Mouse (Mus musculus): Measurements from ENCODE around the gene Spn. TPM values are rescaled to one million over a fixed set of nuclear protein-coding genes. Genes with fewer than 3 reads are reported as not detected.

Spn gene
- polyA plus RNA-seq, 1 experiment = 3.7 TPM

- no peak for DNase-seq (ENCODE audit: low read depth, low spot score)
- 85% methylated on average over 4 of the region's 4 CpGs for WGBS
Observed at GRCm38 (mm10) chr7:127142666-127143065, 5.0 kb upstream of the Spn start.

- 46% methylated on average over 2 of the region's 2 CpGs for WGBS
- DNase-seq (ENCODE audit: low read depth, low spot score) = no peak
Observed at GRCm38 (mm10) chr7:127142214-127142613, 4.6 kb upstream of the Spn start.

- 50% methylated on average over 7 of the region's 7 CpGs for WGBS
- DNase-seq (ENCODE audit: low read depth, low spot score) = no peak
Observed at GRCm38 (mm10) chr7:127140623-127141404, 3.2 kb upstream of the Spn start.

GRCm38 (mm10) chr7:127139562-127139961, 1.9 kb upstream of the Spn start:
- DNase-seq (ENCODE audit: low read depth, low spot score) = no peak
- 50% methylated on average over 5 of the region's 5 CpGs for WGBS

- WGBS = 86% methylated on average over 7 of the region's 7 CpGs
- no peak for DNase-seq (ENCODE audit: low read depth, low spot score)
Observed at GRCm38 (mm10) chr7:127139100-127139499, 1.5 kb upstream of the Spn start.

GRCm38 (mm10) chr7:127136181-127137071, 1.2 kb downstream of the Spn start:
- WGBS = 79% methylated on average over 22 of the region's 22 CpGs
- DNase-seq (ENCODE audit: low read depth, low spot score) = no peak

GRCm38 (mm10) chr7:127134821-127135447, 2.7 kb downstream of the Spn start:
- 58% methylated on average over 11 of the region's 11 CpGs for whole genome bisulfite sequencing
- DNase-seq (ENCODE audit: low read depth, low spot score) = no peak

GRCm38 (mm10) chr7:127133125-127133524, 4.5 kb downstream of the Spn start:
- 66% methylated on average over 5 of the region's 5 CpGs for WGBS
- DNase-seq (ENCODE audit: low read depth, low spot score) = no peak

GRCm38 (mm10) chr7:127129638-127130037, 8.0 kb downstream of the Spn start:
- DNase-seq (ENCODE audit: low read depth, low spot score) = no peak
- WGBS = 1% methylated on average over 4 of the region's 4 CpGs

GRCm38 (mm10) chr7:127121911-127122270, 15.7 kb downstream of the Spn start, which contains the start of gene Qprt:
Gene Qprt (minus strand): TSS chr7:127122226.
- no peak for DNase-seq (ENCODE audit: low read depth, low spot score)
- 56% methylated on average over 7 of the region's 7 CpGs for WGBS

- no peak for DNase-seq (ENCODE audit: low read depth, low spot score)
- WGBS = 46% methylated on average over 21 of the region's 21 CpGs
Observed at GRCm38 (mm10) chr7:127121061-127121910, 16.3 kb downstream of the Spn start.

GRCm38 (mm10) chr7:127118671-127119445, 18.8 kb downstream of the Spn start:
- 63% methylated on average over 14 of the region's 14 CpGs for WGBS
- no peak for DNase-seq (ENCODE audit: low read depth, low spot score)

- 8% methylated on average over 5 of the region's 5 CpGs for WGBS
- DNase-seq (ENCODE audit: low read depth, low spot score) = peak; percentile 76
Observed at GRCm38 (mm10) chr7:127117948-127118347, 19.7 kb downstream of the Spn start.

- no peak for DNase-seq (ENCODE audit: low read depth, low spot score)
- WGBS = 73% methylated on average over 11 of the region's 11 CpGs
Observed at GRCm38 (mm10) chr7:127116331-127116935, 21.2 kb downstream of the Spn start.

GRCm38 (mm10) chr7:127114920-127115319, 22.7 kb downstream of the Spn start:
- no peak for DNase-seq (ENCODE audit: low read depth, low spot score)
- WGBS = 84% methylated on average over 11 of the region's 11 CpGs

- DNase-seq (ENCODE audit: low read depth, low spot score) = no peak
- 16% methylated on average over 12 of the region's 12 CpGs for WGBS
Observed at GRCm38 (mm10) chr7:127113614-127114259, 23.9 kb downstream of the Spn start.

- WGBS = 41% methylated on average over 9 of the region's 9 CpGs
- DNase-seq (ENCODE audit: low read depth, low spot score) = no peak
Observed at GRCm38 (mm10) chr7:127112921-127113597, 24.6 kb downstream of the Spn start.

All from large intestine, adult 2 months (tissue).